Mouse (Mus musculus): ENCODE data around the gene Plekha5. TPM values are rescaled to one million over a fixed set of nuclear protein-coding genes. Genes with fewer than 3 reads are reported as not detected.

Gene Plekha5
- polyA plus RNA-seq, 1 experiment from 2014 or later, result 5.2 TPM

GRCm38 (mm10) chr6:140402766-140403310, 21.0 kb upstream of the Plekha5 start:
- H3K4me2 ChIP-seq (ENCODE audit: low read depth, low read length), result no peak overlapping the region
- ATAC-seq (no peak), DNase-seq (no peak)

GRCm38 (mm10) chr6:140411996-140412395, 11.9 kb upstream of the Plekha5 start:
- ATAC-seq, result no peak
- H3K9ac ChIP-seq (replicated peaks), result no peak overlapping the region
- 79% methylated on average over 3 of the region's 3 CpGs for WGBS (ENCODE audit: insufficient replicate concordance)
- DNase-seq, result no peak
- no peaks in the 10 kb centered on the region for H3K27me3 ChIP-seq (ENCODE audit: insufficient read depth, low read length)
- no peak overlapping the region for H3K4me2 ChIP-seq (ENCODE audit: low read depth, low read length)
- H3K4me3 ChIP-seq (ENCODE audit: low read depth, low read length), result no peak overlapping the region
- H3K36me3 ChIP-seq (replicated peaks; ENCODE audit: insufficient read depth, low read length), result no peaks in the 10 kb centered on the region
- H3K27ac ChIP-seq (ENCODE audit: low read depth), result no peak overlapping the region
- no peaks in the 10 kb centered on the region for H3K4me1 ChIP-seq (ENCODE audit: insufficient read depth)
- TF ChIP-seq EP300 (IDR thresholded peaks at IDR 0.05; ENCODE audit: low read depth) (no peak), CTCF (IDR thresholded peaks at IDR 0.05; ENCODE audit: low read depth) (no peak)
- H3K9me3 ChIP-seq (ENCODE audit: low read length), result 0 out of 2 replicates have a peak, but pooled peaks cover 2% of the 10 kb centered on the region

More at GRCm38 (mm10) chr6:140402766-140403310, 21.0 kb upstream of the Plekha5 start:
- WGBS (ENCODE audit: insufficient replicate concordance), result 69% methylated on average over 13 of the region's 13 CpGs
- no peak overlapping the region for H3K4me3 ChIP-seq (ENCODE audit: low read depth, low read length)
- H3K4me1 ChIP-seq (ENCODE audit: insufficient read depth), result no peaks in the 10 kb centered on the region
- H3K36me3 ChIP-seq (replicated peaks; ENCODE audit: insufficient read depth, low read length), result no peaks in the 10 kb centered on the region
- no peak overlapping the region for H3K27ac ChIP-seq (ENCODE audit: low read depth)
- H3K9me3 ChIP-seq (ENCODE audit: low read length), result no peaks in the 10 kb centered on the region
- H3K27me3 ChIP-seq (ENCODE audit: insufficient read depth, low read length), result no peaks in the 10 kb centered on the region
- no peak overlapping the region for H3K9ac ChIP-seq (replicated peaks)
- no peak for TF ChIP-seq CTCF (IDR thresholded peaks at IDR 0.05; ENCODE audit: low read depth)
- TF ChIP-seq EP300 (IDR thresholded peaks at IDR 0.05; ENCODE audit: low read depth), result no peak

- Histone ChIP-seq H3K27ac (ENCODE audit: low read depth) (peak overlapping the region; percentile 94), H3K4me1 (ENCODE audit: insufficient read depth) (no peaks in the 10 kb centered on the region), H3K9me3 (ENCODE audit: low read length) (no peaks in the 10 kb centered on the region), H3K4me2 (ENCODE audit: low read depth, low read length) (peak overlapping the region; percentile 81), H3K4me3 (ENCODE audit: low read depth, low read length) (peak overlapping the region; percentile 78), H3K27me3 (ENCODE audit: insufficient read depth, low read length) (peaks cover 6% of the 10 kb centered on the region), H3K9ac (replicated peaks) (peak overlapping the region; percentile 83), H3K36me3 (replicated peaks; ENCODE audit: insufficient read depth, low read length) (no peaks in the 10 kb centered on the region)
- DNase-seq (no peak), ATAC-seq (no peak)
- TF ChIP-seq CTCF (IDR thresholded peaks at IDR 0.05; ENCODE audit: low read depth), result no peak
- no peak for TF ChIP-seq EP300 (IDR thresholded peaks at IDR 0.05; ENCODE audit: low read depth)
- 16% methylated on average over 29 of the region's 29 CpGs for WGBS (ENCODE audit: insufficient replicate concordance)
These were observed 611 bp upstream of the Plekha5 start for GRCm38 (mm10) chr6:140423041-140423845.

GRCm38 (mm10) chr6:140424201-140424990, 542 bp downstream of the Plekha5 start:
- Histone ChIP-seq H3K36me3 (replicated peaks; ENCODE audit: insufficient read depth, low read length) (no peaks in the 10 kb centered on the region), H3K27me3 (ENCODE audit: insufficient read depth, low read length) (peaks cover 6% of the 10 kb centered on the region), H3K9ac (replicated peaks) (peak overlapping the region; percentile 83), H3K4me2 (ENCODE audit: low read depth, low read length) (peak overlapping the region; percentile 81), H3K4me1 (ENCODE audit: insufficient read depth) (no peaks in the 10 kb centered on the region), H3K27ac (ENCODE audit: low read depth) (peak overlapping the region; percentile 94), H3K9me3 (ENCODE audit: low read length) (no peaks in the 10 kb centered on the region), H3K4me3 (ENCODE audit: low read depth, low read length) (peak overlapping the region; percentile 78)
- WGBS (ENCODE audit: insufficient replicate concordance), result under 1% methylated on average over 49 of the region's 72 CpGs
- TF ChIP-seq CTCF (IDR thresholded peaks at IDR 0.05; ENCODE audit: low read depth) (no peak), EP300 (IDR thresholded peaks at IDR 0.05; ENCODE audit: low read depth) (no peak)
- ATAC-seq (peak; percentile 58), DNase-seq (peak; percentile 40)

- no peaks in the 10 kb centered on the region for H3K4me1 ChIP-seq (ENCODE audit: insufficient read depth)
- peak; percentile 39 for DNase-seq
- H3K27ac ChIP-seq (ENCODE audit: low read depth), result peak overlapping the region; percentile 94
- no peaks in the 10 kb centered on the region for H3K36me3 ChIP-seq (replicated peaks; ENCODE audit: insufficient read depth, low read length)
- H3K4me2 ChIP-seq (ENCODE audit: low read depth, low read length), result peak overlapping the region; percentile 81
- H3K27me3 ChIP-seq (ENCODE audit: insufficient read depth, low read length), result peaks cover 6% of the 10 kb centered on the region
- H3K9ac ChIP-seq (replicated peaks), result peak overlapping the region; percentile 83
- ATAC-seq, result peak; percentile 62
- H3K4me3 ChIP-seq (ENCODE audit: low read depth, low read length), result peak overlapping the region; percentile 78
- H3K9me3 ChIP-seq (ENCODE audit: low read length), result no peaks in the 10 kb centered on the region
- no peak for TF ChIP-seq EP300 (IDR thresholded peaks at IDR 0.05; ENCODE audit: low read depth)
- 6% methylated on average over 17 of the region's 17 CpGs for WGBS (ENCODE audit: insufficient replicate concordance)
These were observed 1.1 kb downstream of the Plekha5 start for GRCm38 (mm10) chr6:140424991-140425361.

- Histone ChIP-seq H3K27me3 (ENCODE audit: insufficient read depth, low read length) (peaks cover 6% of the 10 kb centered on the region), H3K4me1 (ENCODE audit: insufficient read depth) (no peaks in the 10 kb centered on the region), H3K4me3 (ENCODE audit: low read depth, low read length) (no peak overlapping the region), H3K27ac (ENCODE audit: low read depth) (no peak overlapping the region), H3K9me3 (ENCODE audit: low read length) (no peaks in the 10 kb centered on the region), H3K4me2 (ENCODE audit: low read depth, low read length) (no peak overlapping the region), H3K36me3 (replicated peaks; ENCODE audit: insufficient read depth, low read length) (no peaks in the 10 kb centered on the region), H3K9ac (replicated peaks) (no peak overlapping the region)
- DNase-seq, result no peak
- no peak for ATAC-seq
- WGBS (ENCODE audit: insufficient replicate concordance), result 80% methylated on average over 8 of the region's 8 CpGs
- TF ChIP-seq CTCF (IDR thresholded peaks at IDR 0.05; ENCODE audit: low read depth) (no peak), EP300 (IDR thresholded peaks at IDR 0.05; ENCODE audit: low read depth) (no peak)
These were observed 5.4 kb downstream of the Plekha5 start for GRCm38 (mm10) chr6:140429236-140429635.

Data from liver, postnatal 0 days (tissue).